Mouse (Mus musculus) layer of hippocampus, postnatal 14 days (tissue): Measurements from ENCODE around the gene Fam102a. TPM values are rescaled to one million over a fixed set of nuclear protein-coding genes. Genes with fewer than 3 reads are reported as not detected.
"Not testable (repeated sequence)": the region's sequence is repeated elsewhere in the genome, so short reads cannot be mapped to it uniquely, and the experiment has no call there.

Experiments
- DNase-seq, 2 experiments: peaks; one replicate each; pipeline ENCODE4 v3.0.0; 2021 to 2022; ENCODE audit warnings: low spot score in 2 of 2, mixed read lengths in 1 of 2
- long read RNA-seq, 2 experiments: library from polyadenylated mRNA; stranded (forward); transcript quantifications; one replicate each; pipeline ENCODE4 v2.0.0; 2021
- total RNA-seq, 2 experiments: library from RNA; stranded (reverse); gene quantifications; 2 replicates each; pipeline ENCODE4 v1.2.3; 2021

The Fam102a gene
- total RNA-seq = 10 to 100 TPM; 50.2 to 52.9 TPM
- long read RNA-seq, experiment 1, full-length matches to known transcripts = 45 of 56 reads
- long read RNA-seq, experiment 1, partial matches to known transcripts = 11 of 56 reads
- long read RNA-seq, experiment 1, other reads (novel, unspliced or antisense) = 0 of 56 reads
- long read RNA-seq, experiment 2, full-length matches to known transcripts = 39 of 58 reads
- long read RNA-seq, experiment 2, partial matches to known transcripts = 14 of 58 reads
- long read RNA-seq, experiment 2, other reads (novel, unspliced or antisense) = 5 of 58 reads

GRCm38 (mm10) chr2:32534733-32535471 is at the start of gene Fam102a:
Gene Fam102a (plus strand): TSS chr2:32535332.
- peak; percentile 98 to 99 for DNase-seq

GRCm38 (mm10) chr2:32485751-32486150 is 49.4 kb upstream of the Fam102a start:
- no peak for DNase-seq

- no peak for DNase-seq
Measured at GRCm38 (mm10) chr2:32486155-32486554, 49.0 kb upstream of the Fam102a start.

GRCm38 (mm10) chr2:32487124-32487623 is 48.0 kb upstream of the Fam102a start:
- peak; percentile 94 for DNase-seq

DNA sequence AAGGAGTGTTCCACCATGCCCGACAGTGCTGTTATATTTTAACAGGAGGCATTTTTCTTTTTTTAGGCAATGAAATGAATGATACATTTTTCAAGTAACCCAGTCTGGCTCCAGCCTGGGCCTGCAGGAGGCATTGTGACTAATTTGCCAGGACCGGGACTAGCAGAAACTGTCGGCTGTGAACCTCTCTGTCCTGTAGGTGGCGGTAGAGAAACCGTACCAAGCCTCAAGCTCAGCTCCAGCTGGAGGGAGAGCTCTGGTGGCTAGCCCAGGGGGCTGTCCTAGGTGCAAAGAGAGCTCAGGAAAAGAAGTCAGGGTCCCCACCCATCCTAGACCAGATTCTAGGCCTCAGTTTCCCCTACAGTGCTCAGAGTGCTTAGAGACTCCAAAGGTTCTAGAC is 46.5 kb upstream of the Fam102a start:
- peak; percentile 84 to 91 for DNase-seq

- not testable (repeated sequence) for DNase-seq
Measured at GRCm38 (mm10) chr2:32490730-32491129, 44.4 kb upstream of the Fam102a start.

DNA sequence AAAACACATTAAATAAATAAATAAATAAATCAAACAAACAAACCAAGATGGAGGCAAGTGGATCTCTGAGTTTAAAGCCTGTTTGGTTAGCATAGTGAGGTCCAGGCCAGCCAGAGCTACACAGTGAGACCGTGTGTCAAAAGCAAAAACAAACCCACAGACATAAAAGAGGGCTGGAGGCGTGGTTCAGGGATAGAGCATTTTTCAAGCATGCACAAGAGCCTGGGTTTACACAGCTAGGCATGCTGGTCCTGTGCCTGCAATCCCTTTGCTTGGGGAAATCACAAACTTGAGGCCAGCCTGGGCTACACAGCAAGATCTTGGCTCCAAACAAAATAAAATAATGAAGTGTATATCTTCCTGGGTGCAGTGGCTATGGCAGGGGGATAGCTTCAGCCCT is 42.5 kb upstream of the Fam102a start:
- no peak for DNase-seq

- DNase-seq = no peak
Measured at GRCm38 (mm10) chr2:32493301-32493701, 41.8 kb upstream of the Fam102a start.

- DNase-seq = no peak
Measured at GRCm38 (mm10) chr2:32494522-32494921, 40.6 kb upstream of the Fam102a start.

- DNase-seq = no peak
Measured at GRCm38 (mm10) chr2:32495185-32495726, 39.9 kb upstream of the Fam102a start.

GRCm38 (mm10) chr2:32496190-32496589 is 38.9 kb upstream of the Fam102a start:
- DNase-seq = no peak

GRCm38 (mm10) chr2:32499365-32499764 is 35.8 kb upstream of the Fam102a start:
- DNase-seq = no peak

- no peak for DNase-seq
Measured at GRCm38 (mm10) chr2:32500461-32500860, 34.7 kb upstream of the Fam102a start.

DNA sequence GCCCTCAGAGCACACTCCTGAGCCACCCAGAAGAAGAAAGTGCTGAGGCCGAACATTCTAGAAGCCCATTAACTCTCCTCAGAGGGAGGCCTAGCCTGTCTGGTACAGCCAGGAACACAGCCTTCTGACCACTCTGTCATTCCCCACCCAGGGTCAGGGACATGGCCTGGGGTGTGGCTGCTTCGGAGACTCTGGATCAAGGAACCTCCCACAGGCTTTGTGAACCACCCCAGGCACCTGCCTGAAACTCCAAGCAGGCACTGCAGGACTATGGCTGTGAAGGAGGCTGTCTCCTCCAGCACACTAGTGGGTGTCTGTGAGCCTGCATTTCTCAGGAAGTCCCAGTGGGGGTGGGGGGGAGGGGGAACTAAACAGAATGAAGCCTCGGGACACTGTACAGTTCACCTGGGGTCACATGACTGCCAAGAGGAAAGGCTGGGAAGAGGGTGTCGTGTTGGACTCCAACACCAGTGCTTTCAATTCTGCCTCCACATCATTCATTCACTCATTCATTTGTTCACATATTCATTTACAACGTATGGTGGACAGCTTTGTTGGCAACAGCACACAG is 33.3 kb upstream of the Fam102a start:
- no peak for DNase-seq

GRCm38 (mm10) chr2:32502843-32503242 is 32.3 kb upstream of the Fam102a start:
- no peak for DNase-seq

- DNase-seq = no peak
Measured at GRCm38 (mm10) chr2:32503588-32503987, 31.5 kb upstream of the Fam102a start.

DNA sequence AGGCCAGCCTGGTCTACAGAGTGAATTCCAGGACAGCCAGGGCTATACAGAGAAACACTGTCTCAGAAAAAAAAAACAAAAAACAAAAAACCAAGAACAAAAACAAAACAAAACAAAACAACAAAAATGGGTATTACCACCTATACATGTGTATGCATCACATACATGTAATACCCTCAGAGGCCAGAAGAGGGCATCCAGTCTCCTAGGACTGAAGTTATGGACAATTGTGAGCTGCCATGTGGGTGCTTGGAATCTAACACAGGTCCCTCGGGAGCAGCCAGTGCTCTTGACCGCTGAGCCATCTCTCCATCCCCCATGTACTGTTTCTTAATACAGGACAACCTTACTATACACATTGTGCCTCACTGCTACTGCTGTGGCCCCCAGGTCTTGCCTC is 29.6 kb upstream of the Fam102a start:
- no peak for DNase-seq

- DNase-seq = no peak
Measured at GRCm38 (mm10) chr2:32506673-32507668, 28.2 kb upstream of the Fam102a start.

DNA sequence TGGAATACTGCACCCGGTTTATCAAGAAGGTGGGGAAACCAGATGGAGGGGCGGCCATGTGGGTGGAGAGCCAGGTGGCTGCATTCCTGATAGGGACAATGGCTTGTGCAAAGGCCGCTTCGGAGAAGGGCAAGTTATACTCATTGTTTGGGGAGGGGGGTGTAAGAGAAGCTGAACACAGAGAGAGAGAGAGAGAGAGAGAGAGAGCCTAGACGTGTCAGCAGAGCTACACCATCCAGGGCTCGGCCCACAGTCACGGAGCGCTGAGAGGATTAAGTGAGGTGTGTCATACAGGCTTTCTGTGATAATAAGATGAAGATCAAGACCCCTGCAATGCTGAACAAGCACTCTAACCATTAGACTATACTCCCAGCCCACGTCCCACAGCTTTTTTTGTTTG is 27.2 kb upstream of the Fam102a start:
- no peak for DNase-seq

DNA sequence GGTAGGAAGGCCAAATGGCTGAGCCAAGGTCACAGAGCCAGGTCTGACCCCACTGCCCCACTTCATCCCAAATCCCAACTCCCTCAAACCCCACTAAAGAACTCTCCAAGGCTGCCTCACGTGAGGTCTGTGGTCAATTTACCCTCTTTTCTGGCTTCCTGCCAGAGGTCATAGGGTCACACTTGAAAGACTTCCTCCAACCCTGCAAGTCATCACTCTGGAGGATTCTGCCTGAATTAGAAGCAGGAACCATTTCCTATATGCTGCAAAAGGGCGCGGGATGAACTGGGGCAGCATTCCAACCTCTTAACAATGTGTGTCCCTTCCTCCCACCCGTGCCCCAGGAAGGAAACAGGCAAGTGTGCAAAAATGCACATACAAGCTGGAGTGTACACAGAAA is 25.8 kb upstream of the Fam102a start:
- DNase-seq = no peak

GRCm38 (mm10) chr2:32509896-32510295 is 25.2 kb upstream of the Fam102a start:
- DNase-seq = no peak
